Mouse (Mus musculus): ENCODE measurements around the gene Arih2.

GRCm38 (mm10) chr9:108691846-108692225 lies 42.6 kb upstream of the Arih2 start:
- no peak for TF ChIP-seq POLR2A (IDR thresholded peaks at IDR 0.05; ENCODE audit: borderline replicate concordance, control insufficient read depth, low read depth, low read length)
- TF ChIP-seq CTCF (IDR thresholded peaks at IDR 0.05; ENCODE audit: control insufficient read depth, insufficient read depth, low read length) = no peak

All from bone marrow, adult 2 months (tissue).